Mouse (Mus musculus): Measurements from ENCODE around the gene Slc2a4. TPM values are rescaled to one million over a fixed set of nuclear protein-coding genes. Genes with fewer than 3 reads are reported as not detected.
A peak's percentile ranks its signal among the peaks of the same experiment; 100 is the strongest.

The Slc2a4 gene
- 34.2 and 36.1 TPM in 2 replicates for polyA plus RNA-seq (2016; fragmentation: Nextera tagmentation; extraction: Ambion mirVana)

GRCm38 (mm10) chr11:69948066-69948762 lies at the start of gene Slc2a4:
Gene Slc2a4 (minus strand): TSS chr11:69948188.
- H3K9ac ChIP-seq = peak within 1 kb of the TSS; percentile 65
- H3K4me3 ChIP-seq = peak within 1 kb of the TSS; percentile 45
- no peaks in the 10 kb centered on the region for H3K9me3 ChIP-seq
- no peaks in the 10 kb centered on the region for H3K27me3 ChIP-seq
- peaks cover 25% of the 10 kb centered on the region for H3K36me3 ChIP-seq
- under 1% methylated on average over 34 of the region's 34 CpGs for WGBS
- peaks cover 14% of the 10 kb centered on the region for H3K4me1 ChIP-seq
- peak within 1 kb of the TSS; percentile 90 for H3K27ac ChIP-seq
- peak within 1 kb of the TSS; percentile 55 for H3K4me2 ChIP-seq (replicated peaks)
- ATAC-seq (ENCODE audit: insufficient number of reproducible peaks, insufficient read depth, low FRiP score, low TSS enrichment) = peak; percentile 89

GRCm38 (mm10) chr11:69997070-69997509 lies 49.1 kb upstream of the Slc2a4 start:
- Histone ChIP-seq H3K4me3 (peak overlapping the region; percentile 81), H3K9ac (peak overlapping the region; percentile 95), H3K27ac (peak overlapping the region; percentile 99), H3K9me3 (no peaks in the 10 kb centered on the region), H3K4me2 (replicated peaks) (peak overlapping the region; percentile 51), H3K36me3 (peaks cover 42% of the 10 kb centered on the region), H3K4me1 (peaks cover 29% of the 10 kb centered on the region), H3K27me3 (no peaks in the 10 kb centered on the region)
- peak; percentile 18 for ATAC-seq (ENCODE audit: insufficient number of reproducible peaks, insufficient read depth, low FRiP score, low TSS enrichment)
- under 1% methylated on average over 38 of the region's 44 CpGs for WGBS

GRCm38 (mm10) chr11:69996161-69997061 lies 48.4 kb upstream of the Slc2a4 start:
- H3K4me3 ChIP-seq = peak overlapping the region; percentile 81
- H3K27ac ChIP-seq = peak overlapping the region; percentile 99
- peaks cover 22% of the 10 kb centered on the region for H3K4me1 ChIP-seq
- H3K9ac ChIP-seq = peak overlapping the region; percentile 95
- no peaks in the 10 kb centered on the region for H3K27me3 ChIP-seq
- H3K9me3 ChIP-seq = no peaks in the 10 kb centered on the region
- H3K36me3 ChIP-seq = peaks cover 42% of the 10 kb centered on the region
- peak overlapping the region; percentile 51 for H3K4me2 ChIP-seq (replicated peaks)
- peak; percentile 0; the same call in 1 of the 2 replicates for ATAC-seq (ENCODE audit: insufficient number of reproducible peaks, insufficient read depth, low FRiP score, low TSS enrichment)
- WGBS = 1% methylated on average over 60 of the region's 66 CpGs

GRCm38 (mm10) chr11:69995391-69995960 lies 47.5 kb upstream of the Slc2a4 start, which contains the start of gene Phf23:
Gene Phf23 (plus strand): TSS chr11:69995777.
- peaks cover 42% of the 10 kb centered on the region for H3K36me3 ChIP-seq
- H3K9ac ChIP-seq = peak within 1 kb of the TSS; percentile 95
- H3K27ac ChIP-seq = peak within 1 kb of the TSS; percentile 99
- H3K4me2 ChIP-seq (replicated peaks) = peak within 1 kb of the TSS; percentile 51
- no peaks in the 10 kb centered on the region for H3K27me3 ChIP-seq
- H3K9me3 ChIP-seq = no peaks in the 10 kb centered on the region
- peaks cover 22% of the 10 kb centered on the region for H3K4me1 ChIP-seq
- under 1% methylated on average over 36 of the region's 36 CpGs for WGBS
- peak within 1 kb of the TSS; percentile 81 for H3K4me3 ChIP-seq
- ATAC-seq (ENCODE audit: insufficient number of reproducible peaks, insufficient read depth, low FRiP score, low TSS enrichment) = peak; percentile 82

- Histone ChIP-seq H3K4me1 (peaks cover 19% of the 10 kb centered on the region), H3K27me3 (no peaks in the 10 kb centered on the region), H3K4me3 (peak overlapping the region; percentile 81; the same call in 1 of the 2 replicates), H3K4me2 (replicated peaks) (peak overlapping the region; percentile 51), H3K9me3 (no peaks in the 10 kb centered on the region), H3K36me3 (peaks cover 44% of the 10 kb centered on the region), H3K27ac (0 out of 2 replicates have a peak overlapping the region, but pooled peaks have one; percentile 23), H3K9ac (no peak overlapping the region)
- 85% methylated on average over 11 of the region's 11 CpGs for WGBS
- no peak for ATAC-seq (ENCODE audit: insufficient number of reproducible peaks, insufficient read depth, low FRiP score, low TSS enrichment)
Observed at GRCm38 (mm10) chr11:69994401-69995090, 46.6 kb upstream of the Slc2a4 start.

GRCm38 (mm10) chr11:69992932-69993331 lies 44.9 kb upstream of the Slc2a4 start:
- H3K4me1 ChIP-seq = peaks cover 15% of the 10 kb centered on the region
- 0 out of 2 replicates have a peak overlapping the region, but pooled peaks have one; percentile 87 for H3K9ac ChIP-seq
- peak overlapping the region; percentile 66; the same call in 1 of the 2 replicates for H3K4me2 ChIP-seq (replicated peaks)
- no peak for ATAC-seq (ENCODE audit: insufficient number of reproducible peaks, insufficient read depth, low FRiP score, low TSS enrichment)
- peaks cover 44% of the 10 kb centered on the region for H3K36me3 ChIP-seq
- WGBS = 97% methylated on average over 3 of the region's 3 CpGs
- H3K9me3 ChIP-seq = no peaks in the 10 kb centered on the region
- H3K27me3 ChIP-seq = no peaks in the 10 kb centered on the region
- H3K4me3 ChIP-seq = peak overlapping the region; percentile 77; the same call in 1 of the 2 replicates
- H3K27ac ChIP-seq = no peak overlapping the region

GRCm38 (mm10) chr11:69992396-69992795 lies 44.4 kb upstream of the Slc2a4 start:
- no peak overlapping the region for H3K27ac ChIP-seq
- peak overlapping the region; percentile 87; the same call in 1 of the 2 replicates for H3K9ac ChIP-seq
- H3K4me3 ChIP-seq = peak overlapping the region; percentile 77
- peak overlapping the region; percentile 66 for H3K4me2 ChIP-seq (replicated peaks)
- H3K4me1 ChIP-seq = peaks cover 9% of the 10 kb centered on the region
- H3K27me3 ChIP-seq = no peaks in the 10 kb centered on the region
- 89% methylated on average over 10 of the region's 10 CpGs for WGBS
- H3K36me3 ChIP-seq = peaks cover 45% of the 10 kb centered on the region
- H3K9me3 ChIP-seq = no peaks in the 10 kb centered on the region
- no peak for ATAC-seq (ENCODE audit: insufficient number of reproducible peaks, insufficient read depth, low FRiP score, low TSS enrichment)

GRCm38 (mm10) chr11:69991711-69992110 lies 43.7 kb upstream of the Slc2a4 start:
- H3K27me3 ChIP-seq = no peaks in the 10 kb centered on the region
- WGBS = under 1% methylated on average over 15 of the region's 15 CpGs

GRCm38 (mm10) chr11:69990850-69991691 lies 43.1 kb upstream of the Slc2a4 start, which contains the start of gene Gabarap:
Gene Gabarap (plus strand): TSS chr11:69991143.
- H3K4me2 ChIP-seq (replicated peaks) = peak within 1 kb of the TSS; percentile 66
- peaks cover 8% of the 10 kb centered on the region for H3K4me1 ChIP-seq
- H3K36me3 ChIP-seq = peaks cover 58% of the 10 kb centered on the region
- peak within 1 kb of the TSS; percentile 77 for H3K4me3 ChIP-seq
- WGBS = under 1% methylated on average over 40 of the region's 40 CpGs
- peak; percentile 58 for ATAC-seq (ENCODE audit: insufficient number of reproducible peaks, insufficient read depth, low FRiP score, low TSS enrichment)
- H3K27me3 ChIP-seq = no peaks in the 10 kb centered on the region
- H3K9ac ChIP-seq = peak within 1 kb of the TSS; percentile 87
- H3K9me3 ChIP-seq = no peaks in the 10 kb centered on the region
- H3K27ac ChIP-seq = peak within 1 kb of the TSS; percentile 88

More at GRCm38 (mm10) chr11:69991711-69992110, 43.7 kb upstream of the Slc2a4 start:
- H3K4me1 ChIP-seq = peaks cover 8% of the 10 kb centered on the region
- peak overlapping the region; percentile 77 for H3K4me3 ChIP-seq
- H3K36me3 ChIP-seq = peaks cover 51% of the 10 kb centered on the region
- peak overlapping the region; percentile 88 for H3K27ac ChIP-seq
- H3K4me2 ChIP-seq (replicated peaks) = peak overlapping the region; percentile 66
- ATAC-seq (ENCODE audit: insufficient number of reproducible peaks, insufficient read depth, low FRiP score, low TSS enrichment) = no peak
- H3K9me3 ChIP-seq = no peaks in the 10 kb centered on the region
- peak overlapping the region; percentile 87 for H3K9ac ChIP-seq

GRCm38 (mm10) chr11:69989949-69990348 lies 42.0 kb upstream of the Slc2a4 start:
- Histone ChIP-seq H3K27ac (0 out of 2 replicates have a peak overlapping the region, but pooled peaks have one; percentile 25), H3K9ac (peak overlapping the region; percentile 12; the same call in 1 of the 2 replicates), H3K36me3 (peaks cover 67% of the 10 kb centered on the region), H3K4me1 (peaks cover 8% of the 10 kb centered on the region), H3K9me3 (no peaks in the 10 kb centered on the region), H3K4me2 (replicated peaks) (no peak overlapping the region), H3K27me3 (no peaks in the 10 kb centered on the region), H3K4me3 (peak overlapping the region; percentile 4; the same call in 1 of the 2 replicates)
- ATAC-seq (ENCODE audit: insufficient number of reproducible peaks, insufficient read depth, low FRiP score, low TSS enrichment) = no peak
- 95% methylated on average over 8 of the region's 8 CpGs for WGBS

Data from embryonic facial prominence, embryonic 12.5 days (tissue).